Mouse (Mus musculus) liver, adult 2 months (tissue): ENCODE measurements around the gene Cdkn2a. TPM values are rescaled to one million over a fixed set of nuclear protein-coding genes. Genes with fewer than 3 reads are reported as not detected.

ENCODE experiments used
- DNase-seq: peaks from one replicate; pipeline ENCODE4 v3.0.0-alpha.2; 2011; ENCODE audit warnings: low read depth, low spot score; ENCODE audit errors: extremely low read depth
- H3K27ac ChIP-seq: fragments of 200-500 bp; replicated peaks from 2 replicates; pipeline ENCODE4 v1.5.1; 2012; ENCODE audit warnings: low read depth, mild to moderate bottlenecking, control low read depth, inconsistent platforms, low read length; ENCODE audit not compliant: insufficient read depth
- H3K27me3 ChIP-seq: fragments of 200-500 bp; 2 replicates; pipeline ENCODE4 v1.6.1; 2012; ENCODE audit warnings: mild to moderate bottlenecking, moderate library complexity, low read length, inconsistent platforms; ENCODE audit not compliant: control insufficient read depth, insufficient read depth
- H3K36me3 ChIP-seq: fragments of 200-500 bp; 2 replicates; pipeline ENCODE4 v1.6.1; 2012; ENCODE audit warnings: low read length, inconsistent platforms; ENCODE audit not compliant: control insufficient read depth, insufficient read depth
- H3K4me1 ChIP-seq: fragments of 200-500 bp; 2 replicates; pipeline ENCODE4 v1.6.1; 2011; ENCODE audit warnings: low read length; ENCODE audit not compliant: control insufficient read depth, insufficient read depth
- H3K4me3 ChIP-seq: fragments of 200-500 bp; 2 replicates; pipeline ENCODE4 v1.5.1; 2011; ENCODE audit warnings: low read depth, mild to moderate bottlenecking, control low read depth, low read length, moderate library complexity; ENCODE audit not compliant: insufficient read depth
- H3K79me2 ChIP-seq: fragments of 200-500 bp; 2 replicates; pipeline ENCODE4 v1.6.1; 2012; ENCODE audit warnings: inconsistent platforms, mild to moderate bottlenecking, low read length, moderate library complexity; ENCODE audit not compliant: control insufficient read depth, insufficient read depth
- H3K9ac ChIP-seq: fragments of 200-500 bp; 2 replicates; pipeline ENCODE4 v1.6.1; 2012; ENCODE audit warnings: low read depth, mild to moderate bottlenecking, control low read depth, inconsistent platforms, low read length
- CTCF ChIP-seq: fragments of 200-500 bp; IDR thresholded peaks from 2 replicates; pipeline ENCODE4 v1.5.1; 2011; ENCODE audit warnings: low read depth, low read length, control low read depth
- POLR2A ChIP-seq: fragments of 200-500 bp; IDR thresholded peaks from 2 replicates; pipeline ENCODE4 v1.6.1; 2011; ENCODE audit warnings: low read length, control low read depth; ENCODE audit not compliant: insufficient read depth; ENCODE audit errors: extremely low read depth
- WGBS: fragments of 180-500 bp; shearing (Covaris S2); methylation state at CpG from one replicate; pipeline ENCODE4 v1.1.7; 2018; 5-methylcytosine and 5-hydroxymethylcytosine counted together
- polyA plus RNA-seq: library from polyadenylated mRNA; depleted of rRNA; stranded (reverse); fragments of >200 nt; gene quantifications from 2 replicates; pipeline ENCODE4 v1.2.3, GENCODE M21; 2012
- total RNA-seq: library from RNA; depleted of rRNA; stranded (reverse); fragments of >200 nt; gene quantifications from 2 replicates; pipeline ENCODE4 v1.2.3, GENCODE M21; 2014

Cdkn2a gene
- total and polyA plus RNA-seq, 2 experiments: 0.16 to 0.37 TPM

DNA sequence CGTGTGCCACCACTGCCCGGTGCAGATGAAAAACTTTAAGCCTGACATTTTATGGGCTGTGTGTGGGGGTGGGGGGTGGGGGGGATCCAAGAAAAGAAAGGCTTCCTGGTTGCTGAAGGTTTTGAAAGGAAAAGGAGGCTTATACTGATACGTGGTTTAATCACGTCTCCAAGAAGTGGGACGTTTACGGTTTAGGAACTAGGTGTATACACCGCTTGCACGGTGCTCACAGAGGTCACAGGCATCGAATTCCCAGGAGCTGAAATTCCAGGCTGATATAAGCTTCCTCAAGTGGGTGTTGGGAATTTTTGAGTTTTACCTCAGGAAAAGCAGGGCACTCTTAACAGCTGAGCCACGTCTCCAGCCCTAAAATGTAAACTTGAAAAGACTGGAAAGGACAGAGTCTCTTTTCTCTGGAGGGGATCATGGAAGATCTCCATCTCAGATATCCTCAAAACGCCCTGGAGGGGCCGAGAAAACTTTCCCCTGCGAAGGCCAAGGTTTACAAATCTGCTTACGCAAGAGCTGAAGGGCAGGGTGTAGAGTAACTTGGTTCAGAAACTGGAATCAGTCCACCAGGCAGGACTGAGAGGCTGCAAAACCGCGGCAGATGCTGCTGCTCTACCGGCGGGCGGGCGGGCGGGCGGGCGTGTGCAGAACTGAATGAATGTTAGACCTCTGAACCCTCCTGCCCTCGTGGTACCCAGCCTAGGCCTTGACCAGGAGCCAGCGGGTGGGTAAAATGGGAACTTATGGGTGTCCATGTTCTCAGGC is 18.5 kb downstream of the Cdkn2a start:
- no peak overlapping the region for H3K9ac ChIP-seq
- 9% methylated on average over 25 of the region's 25 CpGs for WGBS
- TF ChIP-seq POLR2A (no peak), CTCF (no peak)
- H3K4me1 ChIP-seq: no peaks in the 10 kb centered on the region
- H3K36me3 ChIP-seq: no peaks in the 10 kb centered on the region
- no peaks in the 10 kb centered on the region for H3K79me2 ChIP-seq
- no peak overlapping the region for H3K27ac ChIP-seq
- H3K4me3 ChIP-seq: no peak overlapping the region
- peak; percentile 55 for DNase-seq
- peaks cover 44% of the 10 kb centered on the region for H3K27me3 ChIP-seq

DNA sequence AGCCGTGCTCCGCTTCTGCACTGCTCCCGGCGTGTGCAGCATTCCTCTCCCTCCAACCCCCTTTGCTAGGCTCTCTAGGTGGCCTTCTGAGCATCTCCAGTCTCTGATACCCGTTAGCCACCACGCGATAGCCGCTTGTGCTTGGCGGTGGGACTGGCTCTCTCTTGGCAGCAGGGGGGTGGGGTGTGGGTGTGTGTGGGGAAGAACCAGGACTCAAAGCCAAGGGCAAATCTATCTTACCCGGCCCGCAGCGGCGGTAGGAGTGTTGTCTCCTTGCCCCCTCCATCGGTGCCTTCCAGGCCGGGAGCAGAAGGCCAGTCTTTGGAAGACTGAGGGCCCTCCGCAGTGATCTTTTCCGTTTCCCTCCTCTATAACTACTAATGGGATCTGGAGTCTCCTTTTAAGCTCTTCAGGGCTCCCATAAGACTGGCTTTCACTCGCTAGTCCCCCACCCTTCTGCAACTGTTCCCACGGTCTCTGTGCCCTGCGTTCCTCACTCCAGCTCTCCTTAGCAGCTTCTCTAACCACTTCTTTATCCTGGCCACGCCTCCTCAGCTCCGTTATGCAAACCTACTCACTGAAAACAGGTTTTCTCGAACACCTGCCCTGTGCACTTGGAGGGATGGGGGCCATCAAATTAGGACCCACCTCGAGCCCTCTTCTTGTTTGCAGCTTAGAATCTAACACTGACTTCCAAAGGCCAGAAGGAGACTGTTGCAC is 19.5 kb downstream of the Cdkn2a start:
- H3K4me3 ChIP-seq: no peak overlapping the region
- H3K27me3 ChIP-seq: peaks cover 44% of the 10 kb centered on the region
- H3K9ac ChIP-seq: no peak overlapping the region
- no peaks in the 10 kb centered on the region for H3K79me2 ChIP-seq
- WGBS: 5% methylated on average over 24 of the region's 24 CpGs
- no peaks in the 10 kb centered on the region for H3K4me1 ChIP-seq
- H3K27ac ChIP-seq: no peak overlapping the region
- TF ChIP-seq POLR2A: no peak
- no peak for TF ChIP-seq CTCF
- no peak for DNase-seq
- no peaks in the 10 kb centered on the region for H3K36me3 ChIP-seq

DNA sequence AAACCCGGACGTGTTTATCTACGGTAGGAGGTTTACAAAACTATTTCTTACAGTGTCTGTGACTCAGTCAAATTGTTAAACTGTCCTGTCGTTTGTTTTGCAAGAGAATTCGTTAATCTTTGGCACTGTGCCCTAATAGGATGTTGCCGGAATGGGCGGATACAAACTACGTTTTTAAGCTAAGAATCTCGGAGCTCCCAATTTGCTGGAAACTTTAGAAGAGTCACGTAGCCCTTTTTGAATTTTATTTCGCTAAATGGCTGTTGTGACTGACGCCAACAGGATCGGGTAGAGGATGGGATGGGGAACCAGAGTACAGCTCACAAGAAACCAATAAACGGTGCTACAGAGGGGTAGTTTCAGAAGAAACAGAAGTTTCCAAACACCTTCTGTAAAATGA is 20.4 kb downstream of the Cdkn2a start:
- TF ChIP-seq CTCF: no peak
- TF ChIP-seq POLR2A: no peak
- Histone ChIP-seq H3K4me1 (no peaks in the 10 kb centered on the region), H3K4me3 (no peak overlapping the region), H3K79me2 (no peaks in the 10 kb centered on the region), H3K36me3 (no peaks in the 10 kb centered on the region), H3K9ac (no peak overlapping the region), H3K27ac (no peak overlapping the region), H3K27me3 (peaks cover 40% of the 10 kb centered on the region)
- peak; percentile 21 for DNase-seq
- WGBS: 3% methylated on average over 14 of the region's 14 CpGs

DNA sequence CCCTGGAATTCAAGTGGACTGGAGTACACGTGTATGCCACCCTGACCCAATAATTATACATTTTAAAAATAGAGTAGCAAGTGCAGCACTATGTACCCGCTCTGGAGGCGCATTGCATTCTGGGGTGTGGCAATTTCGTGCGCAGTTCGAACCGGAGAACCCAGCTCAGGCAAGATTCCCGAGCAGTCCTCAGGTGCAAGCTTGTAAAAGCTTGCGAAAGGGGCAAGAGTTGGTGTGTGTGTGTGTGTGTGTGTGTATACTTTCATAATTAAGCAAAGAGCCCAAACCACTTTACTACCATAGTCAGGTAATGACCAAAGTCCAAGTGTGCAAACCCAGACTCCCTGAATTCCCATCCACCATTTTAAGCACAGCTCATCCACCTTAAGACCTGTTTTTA is 20.9 kb downstream of the Cdkn2a start:
- peaks cover 38% of the 10 kb centered on the region for H3K27me3 ChIP-seq
- H3K36me3 ChIP-seq: no peaks in the 10 kb centered on the region
- TF ChIP-seq CTCF (no peak), POLR2A (no peak)
- no peak overlapping the region for H3K4me3 ChIP-seq
- no peaks in the 10 kb centered on the region for H3K79me2 ChIP-seq
- WGBS: 5% methylated on average over 9 of the region's 9 CpGs
- no peaks in the 10 kb centered on the region for H3K4me1 ChIP-seq
- DNase-seq: no peak
- no peak overlapping the region for H3K9ac ChIP-seq
- no peak overlapping the region for H3K27ac ChIP-seq

DNA sequence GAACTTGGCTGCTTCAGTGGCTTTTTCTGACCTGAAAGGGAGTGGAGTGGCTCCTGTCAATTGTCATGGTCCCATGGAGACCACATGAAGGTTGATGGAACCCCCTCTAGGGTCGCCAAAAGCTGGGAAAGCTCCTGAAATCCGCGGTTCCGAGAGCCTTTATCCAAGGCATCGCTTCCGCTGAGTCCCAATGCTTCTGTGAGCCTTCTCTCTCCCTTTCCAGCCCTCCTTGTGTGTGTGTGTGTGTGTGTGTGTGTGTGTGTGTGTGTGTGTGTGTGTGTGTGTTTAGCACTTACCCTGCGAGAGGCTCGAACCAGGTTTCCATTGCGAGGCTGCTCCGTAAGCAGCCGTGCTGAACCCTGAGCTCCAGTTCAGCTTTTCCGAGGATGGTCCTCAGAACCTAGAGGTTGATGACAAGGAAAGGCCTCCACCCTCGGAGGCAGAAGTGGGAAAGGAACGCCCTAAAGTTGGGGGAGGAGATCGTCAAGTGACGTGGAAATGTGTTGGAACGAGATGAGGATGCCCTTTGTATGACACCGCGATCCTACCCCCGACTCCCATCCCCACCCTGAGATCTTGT is 21.4 kb downstream of the Cdkn2a start:
- Histone ChIP-seq H3K36me3 (no peaks in the 10 kb centered on the region), H3K79me2 (no peaks in the 10 kb centered on the region), H3K27me3 (peaks cover 35% of the 10 kb centered on the region), H3K9ac (no peak overlapping the region), H3K4me1 (no peaks in the 10 kb centered on the region), H3K4me3 (no peak overlapping the region), H3K27ac (no peak overlapping the region)
- 3% methylated on average over 19 of the region's 20 CpGs for WGBS
- TF ChIP-seq POLR2A (no peak), CTCF (no peak)
- no peak for DNase-seq
